Mouse (Mus musculus) embryonic facial prominence, embryonic 11.5 days (tissue): Measurements from ENCODE around the gene Oxt. TPM values are rescaled to one million over a fixed set of nuclear protein-coding genes. Genes with fewer than 3 reads are reported as not detected.

Experiments
- ATAC-seq: fragments of 200-750 bp; cut with Nextera tagmentation; replicated peaks from 2 replicates; pipeline ENCODE4 v1.8.0; 2017; ENCODE audit warnings: low read depth; ENCODE audit not compliant: insufficient number of reproducible peaks, low FRiP score, low TSS enrichment
- DNase-seq: peaks from one replicate; pipeline ENCODE4 v3.0.0-alpha.2; 2015; ENCODE audit warnings: low spot score
- H3K27ac ChIP-seq: fragments of 300-500 bp; sonication (generic); replicated peaks from 2 replicates; pipeline ENCODE4 v1.5.1; 2014; ENCODE audit warnings: mild to moderate bottlenecking, low read depth, low read length, control low read depth
- H3K27me3 ChIP-seq: fragments of 300-500 bp; sonication (generic); 2 replicates; pipeline ENCODE4 v1.6.1; 2014; ENCODE audit warnings: mild to moderate bottlenecking, low read length, moderate library complexity, mixed read lengths; ENCODE audit not compliant: control insufficient read depth, insufficient read depth
- H3K36me3 ChIP-seq: fragments of 300-500 bp; sonication (generic); replicated peaks from 2 replicates; pipeline ENCODE4 v1.6.1; 2014; ENCODE audit warnings: low read depth, mild to moderate bottlenecking, low read length, moderate library complexity, mixed read lengths; ENCODE audit not compliant: control insufficient read depth, insufficient read depth
- H3K4me1 ChIP-seq: fragments of 300-500 bp; sonication (generic); 2 replicates; pipeline ENCODE4 v1.6.1; 2014; ENCODE audit warnings: low read length, mixed read lengths; ENCODE audit not compliant: control insufficient read depth, insufficient read depth
- H3K4me2 ChIP-seq: fragments of 300-500 bp; sonication (generic); 2 replicates; pipeline ENCODE4 v1.6.1; 2014; ENCODE audit warnings: low read depth, mild to moderate bottlenecking, control low read depth, low read length, moderate library complexity
- H3K4me3 ChIP-seq: fragments of 300-500 bp; sonication (generic); 2 replicates; pipeline ENCODE4 v1.5.1; 2014; ENCODE audit warnings: low read depth, low read length, control low read depth
- H3K9ac ChIP-seq: fragments of 300-500 bp; sonication (generic); replicated peaks from 2 replicates; pipeline ENCODE4 v1.6.1; 2014; ENCODE audit warnings: mild to moderate bottlenecking, control low read depth, low read length
- H3K9me3 ChIP-seq: fragments of 300-500 bp; sonication (generic); replicated peaks from 2 replicates; pipeline ENCODE4 v1.6.1; 2016; ENCODE audit warnings: mild to moderate bottlenecking, low read length, inconsistent platforms, mixed read lengths; ENCODE audit not compliant: control insufficient read depth
- WGBS: fragments of 180-500 bp; shearing (Covaris S2); extraction: QIAGEN DNeasy Blood & Tissue Kit; methylation state at CpG from one replicate; pipeline ENCODE4 v1.1.7; 2014; 5-methylcytosine and 5-hydroxymethylcytosine counted together
- polyA plus RNA-seq: library from polyadenylated mRNA; unstranded; fragments of >200 nt; fragmentation: Nextera tagmentation; extraction: Ambion mirVana; gene quantifications from 2 replicates; pipeline ENCODE4 v1.2.1, GENCODE M21; 2014

The Oxt gene
- polyA plus RNA-seq = not detected in 2 replicates

DNA sequence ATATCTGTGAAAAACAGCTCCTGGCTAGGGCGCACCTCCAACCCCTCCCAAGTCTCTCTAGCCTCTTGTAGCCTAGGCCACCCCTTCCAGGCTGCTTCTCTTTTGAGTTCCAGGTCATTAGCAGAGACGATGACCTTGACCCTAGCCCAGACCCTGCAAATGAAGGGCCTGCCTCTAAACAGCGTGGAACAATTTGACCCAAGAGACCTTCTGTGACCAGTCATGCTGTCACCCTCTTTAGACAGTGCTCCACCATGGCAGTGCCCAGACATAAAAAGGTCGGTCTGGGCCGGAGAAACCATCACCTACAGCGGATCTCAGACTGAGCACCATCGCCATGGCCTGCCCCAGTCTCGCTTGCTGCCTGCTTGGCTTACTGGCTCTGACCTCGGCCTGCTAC is at the start of gene Oxt:
Gene Oxt (plus strand): TSS at position 301 of the 400 bp plus-strand sequence.
- 36% methylated on average over 9 of the region's 9 CpGs for WGBS
- Histone ChIP-seq H3K4me2 (peak within 1 kb of the TSS; percentile 51), H3K36me3 (no peaks in the 10 kb centered on the region), H3K4me3 (peak within 1 kb of the TSS; percentile 24), H3K27ac (no peak within 1 kb of the TSS), H3K27me3 (peaks cover 51% of the 10 kb centered on the region), H3K9ac (no peak within 1 kb of the TSS; the same call in 1 of the 2 replicates), H3K4me1 (peaks cover 6% of the 10 kb centered on the region; the same call in 1 of the 2 replicates), H3K9me3 (no peaks in the 10 kb centered on the region)
- DNase-seq (no peak), ATAC-seq (no peak)

DNA sequence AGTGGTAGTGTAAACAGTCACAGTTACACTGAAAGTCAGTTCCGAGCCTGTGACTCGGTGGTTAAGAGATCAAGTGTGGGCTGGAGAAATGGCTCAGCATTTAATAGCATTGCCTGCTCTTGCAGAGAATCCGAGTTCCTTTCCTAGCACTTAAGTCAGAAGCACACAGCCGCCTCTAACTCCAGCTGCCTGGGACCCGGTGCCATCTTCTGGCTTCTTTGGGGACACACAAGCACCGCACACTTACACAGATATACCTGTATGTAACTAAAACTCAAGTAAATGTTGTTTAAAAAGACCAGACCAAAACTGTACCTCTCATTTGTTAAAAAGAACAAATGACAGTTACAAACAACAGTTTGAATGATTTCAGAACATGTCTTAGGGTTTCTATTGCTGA is 47.5 kb upstream of the Oxt start:
- H3K4me1 ChIP-seq = no peaks in the 10 kb centered on the region
- no peak for DNase-seq
- H3K9ac ChIP-seq = no peak overlapping the region
- H3K9me3 ChIP-seq = no peaks in the 10 kb centered on the region
- no peaks in the 10 kb centered on the region for H3K27me3 ChIP-seq
- H3K27ac ChIP-seq = no peak overlapping the region
- H3K4me3 ChIP-seq = no peak overlapping the region
- no peaks in the 10 kb centered on the region for H3K36me3 ChIP-seq
- ATAC-seq = no peak
- no peak overlapping the region for H3K4me2 ChIP-seq
- 84% methylated on average over 6 of the region's 6 CpGs for WGBS

DNA sequence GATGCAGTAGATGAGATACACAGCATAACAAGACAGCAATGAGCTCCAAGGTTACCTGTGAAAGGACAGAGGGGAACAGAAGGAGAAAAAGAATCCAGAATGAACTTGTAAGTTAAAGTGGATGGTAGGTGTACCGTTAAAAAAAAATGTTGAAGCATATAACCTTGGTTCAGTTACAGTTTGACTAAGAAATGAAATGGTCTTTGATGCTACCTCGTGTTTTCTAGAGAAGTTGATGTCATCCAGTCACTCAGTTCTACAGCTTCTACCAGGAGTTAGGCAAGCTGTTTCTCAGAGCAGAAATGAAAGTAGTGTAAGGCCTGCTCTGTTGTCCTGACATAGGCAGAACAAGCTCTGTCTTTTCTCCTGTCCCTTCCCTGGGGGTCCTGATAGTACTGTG is 46.7 kb upstream of the Oxt start:
- Histone ChIP-seq H3K27ac (no peak overlapping the region), H3K27me3 (no peaks in the 10 kb centered on the region), H3K9ac (no peak overlapping the region), H3K9me3 (no peaks in the 10 kb centered on the region), H3K4me1 (no peaks in the 10 kb centered on the region), H3K4me3 (no peak overlapping the region), H3K36me3 (no peaks in the 10 kb centered on the region), H3K4me2 (no peak overlapping the region)
- ATAC-seq (no peak), DNase-seq (no peak)
- 91% methylated on average over 2 of the region's 2 CpGs for WGBS

DNA sequence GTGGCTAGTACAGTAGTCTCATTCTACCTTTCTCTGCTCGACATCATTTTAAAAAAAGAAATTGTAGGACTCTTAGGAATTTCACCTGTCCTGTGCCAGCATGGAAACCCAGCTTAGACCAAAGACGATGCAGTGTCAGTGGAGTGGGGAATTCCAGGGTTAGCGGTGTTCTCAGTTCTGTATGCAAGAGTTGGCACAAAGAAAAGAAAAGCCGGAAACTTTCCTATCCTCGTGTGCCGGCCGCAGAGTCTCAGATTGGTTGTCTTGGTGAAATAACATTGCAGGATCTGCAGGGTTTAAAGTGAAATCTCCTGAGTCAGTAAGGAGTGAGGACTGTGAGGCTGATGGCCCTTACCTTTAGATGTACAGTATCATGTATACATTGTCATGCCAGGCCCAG is 46.0 kb upstream of the Oxt start:
- Histone ChIP-seq H3K9ac (no peak overlapping the region), H3K4me3 (no peak overlapping the region), H3K27me3 (no peaks in the 10 kb centered on the region), H3K4me1 (no peaks in the 10 kb centered on the region), H3K9me3 (no peaks in the 10 kb centered on the region), H3K36me3 (no peaks in the 10 kb centered on the region), H3K4me2 (no peak overlapping the region), H3K27ac (no peak overlapping the region)
- ATAC-seq (no peak), DNase-seq (no peak)
- WGBS = 90% methylated on average over 7 of the region's 7 CpGs

DNA sequence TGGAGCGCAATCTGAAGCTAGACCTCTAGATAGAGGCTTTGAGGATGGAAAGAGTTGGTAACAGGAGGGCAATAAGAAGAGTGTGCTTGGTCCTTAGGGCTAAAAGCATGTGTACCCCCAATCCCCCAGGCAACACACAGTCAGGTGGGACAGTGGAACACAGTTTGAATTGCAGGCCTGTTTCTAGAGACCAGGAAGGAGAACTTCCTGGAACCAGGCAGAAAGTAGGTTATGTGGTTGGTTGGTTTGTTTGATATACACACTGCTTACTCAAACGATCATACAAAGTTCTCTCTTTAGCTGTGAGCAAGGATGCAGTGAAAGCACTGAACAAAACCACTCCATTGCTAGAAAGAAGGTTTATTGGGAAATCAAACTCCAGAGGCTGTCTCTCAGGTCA is 43.8 kb upstream of the Oxt start:
- no peaks in the 10 kb centered on the region for H3K36me3 ChIP-seq
- DNase-seq = no peak
- no peaks in the 10 kb centered on the region for H3K27me3 ChIP-seq
- WGBS = 84% methylated on average over 2 of the region's 2 CpGs
- H3K9me3 ChIP-seq = no peaks in the 10 kb centered on the region
- no peak overlapping the region for H3K9ac ChIP-seq
- H3K4me1 ChIP-seq = no peaks in the 10 kb centered on the region
- no peak for ATAC-seq
- H3K4me3 ChIP-seq = no peak overlapping the region
- no peak overlapping the region for H3K27ac ChIP-seq
- H3K4me2 ChIP-seq = no peak overlapping the region

DNA sequence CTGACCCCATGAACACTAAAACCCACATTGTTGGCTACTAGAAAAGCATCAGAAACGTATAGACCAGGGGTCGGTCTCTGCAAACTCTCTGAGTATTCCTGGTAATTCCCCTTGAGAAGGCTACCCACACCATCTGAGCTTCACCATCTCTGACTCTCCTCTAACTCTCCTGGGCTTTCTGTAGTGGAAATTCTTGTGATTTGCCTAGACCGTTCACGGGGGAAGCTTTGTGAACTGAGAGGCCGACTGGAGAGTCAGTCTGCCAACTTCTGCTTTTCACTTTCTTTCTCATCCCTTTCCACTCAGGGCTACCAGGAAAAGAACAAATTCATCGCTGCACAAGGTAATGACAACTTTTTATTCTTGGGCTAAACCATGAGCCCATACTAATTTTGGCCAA is 41.0 kb upstream of the Oxt start:
- no peaks in the 10 kb centered on the region for H3K4me1 ChIP-seq
- H3K27me3 ChIP-seq = no peaks in the 10 kb centered on the region
- ATAC-seq = no peak
- no peak overlapping the region for H3K4me3 ChIP-seq
- DNase-seq = no peak
- WGBS = 85% methylated on average over 6 of the region's 6 CpGs
- no peak overlapping the region for H3K9ac ChIP-seq
- no peaks in the 10 kb centered on the region for H3K36me3 ChIP-seq
- no peaks in the 10 kb centered on the region for H3K9me3 ChIP-seq
- H3K4me2 ChIP-seq = no peak overlapping the region
- H3K27ac ChIP-seq = no peak overlapping the region

DNA sequence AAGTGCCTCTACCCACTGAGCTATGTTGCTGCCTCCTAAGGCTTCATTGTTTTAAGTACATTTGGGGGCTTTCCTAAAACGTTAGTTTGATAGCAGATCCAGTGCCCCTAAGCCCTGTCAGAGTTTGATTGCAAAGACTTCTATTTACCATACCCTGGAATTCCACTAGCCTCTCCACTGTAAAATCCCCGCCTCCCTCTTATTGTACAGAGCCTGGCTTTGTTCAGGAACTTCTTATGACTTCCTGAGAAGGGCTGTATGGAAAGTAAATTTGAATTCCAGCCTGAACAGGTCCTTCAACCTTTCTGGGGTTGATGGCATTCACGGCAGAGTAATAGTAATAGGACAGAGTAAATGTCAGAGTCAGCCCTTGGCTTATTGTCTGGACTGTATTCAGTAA is 39.1 kb upstream of the Oxt start:
- no peaks in the 10 kb centered on the region for H3K27me3 ChIP-seq
- 75% methylated on average over 3 of the region's 3 CpGs for WGBS
- no peaks in the 10 kb centered on the region; the same call in 1 of the 2 replicates for H3K36me3 ChIP-seq
- no peak overlapping the region for H3K4me2 ChIP-seq
- no peak for DNase-seq
- no peak for ATAC-seq
- H3K27ac ChIP-seq = no peak overlapping the region
- no peak overlapping the region for H3K4me3 ChIP-seq
- no peaks in the 10 kb centered on the region for H3K9me3 ChIP-seq
- H3K9ac ChIP-seq = no peak overlapping the region
- H3K4me1 ChIP-seq = no peaks in the 10 kb centered on the region

DNA sequence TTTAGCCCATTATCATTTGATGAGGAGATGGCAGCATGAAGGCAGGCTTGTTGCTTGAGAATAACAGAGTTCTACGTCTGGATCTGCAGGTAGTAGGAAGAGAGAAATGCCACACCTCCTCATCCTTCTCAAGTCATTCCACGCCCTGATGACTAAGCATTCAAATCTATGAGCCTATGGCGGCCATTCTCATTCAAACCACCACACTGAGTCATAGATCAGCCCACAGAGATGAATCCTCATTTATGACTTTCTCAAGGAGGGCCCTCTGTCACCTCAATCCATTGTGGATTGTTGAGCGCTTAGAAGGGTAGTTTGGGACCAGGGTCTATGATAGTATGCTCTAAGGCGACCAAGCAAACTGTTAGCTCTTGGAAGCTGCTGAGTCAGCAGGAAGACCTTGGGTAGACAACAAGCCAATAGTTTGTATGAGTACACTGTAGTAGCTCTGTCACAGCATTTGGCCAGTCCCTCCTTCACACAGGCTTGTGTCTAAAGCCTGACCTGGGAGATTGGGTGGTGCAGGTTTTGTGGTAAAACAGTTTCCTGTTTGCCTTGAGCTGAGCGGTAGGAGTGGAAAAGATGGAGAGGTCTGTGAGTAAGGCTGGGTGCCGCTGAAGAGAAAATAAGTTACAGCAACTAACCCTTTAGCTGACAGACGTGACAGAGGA is 37.0 kb upstream of the Oxt start:
- Histone ChIP-seq H3K4me1 (no peaks in the 10 kb centered on the region), H3K9ac (no peak overlapping the region), H3K9me3 (no peaks in the 10 kb centered on the region), H3K36me3 (no peaks in the 10 kb centered on the region; the same call in 1 of the 2 replicates), H3K27me3 (no peaks in the 10 kb centered on the region), H3K4me2 (no peak overlapping the region), H3K4me3 (no peak overlapping the region), H3K27ac (no peak overlapping the region)
- no peak for ATAC-seq
- 87% methylated on average over 8 of the region's 8 CpGs for WGBS
- DNase-seq = no peak
